Mouse (Mus musculus): ENCODE data around the gene Tepp.

Tepp gene

GRCm38 (mm10) chr8:95310342-95310970, at the start of gene Tepp:
Tepp (plus strand) TSS chr8:95310566.
- DNase-seq (ENCODE audit: inconsistent ontology term) = no peak

GRCm38 (mm10) chr8:95262181-95262580, 48.2 kb upstream of the Tepp start:
- no peak for DNase-seq (ENCODE audit: inconsistent ontology term)

- no peak for DNase-seq (ENCODE audit: inconsistent ontology term)
Observed at GRCm38 (mm10) chr8:95270501-95270900, 39.9 kb upstream of the Tepp start.

GRCm38 (mm10) chr8:95271841-95272240, 38.5 kb upstream of the Tepp start:
- DNase-seq (ENCODE audit: inconsistent ontology term) = no peak

GRCm38 (mm10) chr8:95272871-95273270, 37.5 kb upstream of the Tepp start:
- peak; percentile 76 for DNase-seq (ENCODE audit: inconsistent ontology term)

- DNase-seq (ENCODE audit: inconsistent ontology term) = no peak
Observed at GRCm38 (mm10) chr8:95281493-95281892, 28.9 kb upstream of the Tepp start.

- DNase-seq (ENCODE audit: inconsistent ontology term) = no peak
Observed at GRCm38 (mm10) chr8:95289066-95289650, 21.2 kb upstream of the Tepp start.

- no peak for DNase-seq (ENCODE audit: inconsistent ontology term)
Observed at GRCm38 (mm10) chr8:95293172-95293571, 17.2 kb upstream of the Tepp start.

- DNase-seq (ENCODE audit: inconsistent ontology term) = no peak
Observed at GRCm38 (mm10) chr8:95293891-95294290, 16.5 kb upstream of the Tepp start.

GRCm38 (mm10) chr8:95302410-95302809, 8.0 kb upstream of the Tepp start:
- peak; percentile 30 for DNase-seq (ENCODE audit: inconsistent ontology term)

GRCm38 (mm10) chr8:95305526-95305925, 4.8 kb upstream of the Tepp start:
- DNase-seq (ENCODE audit: inconsistent ontology term) = no peak

GRCm38 (mm10) chr8:95306431-95306830, 3.9 kb upstream of the Tepp start, which contains the start of gene Cngb1:
Cngb1 (minus strand) TSS chr8:95306585.
- no peak for DNase-seq (ENCODE audit: inconsistent ontology term)

GRCm38 (mm10) chr8:95312836-95313235, 2.5 kb downstream of the Tepp start:
- DNase-seq (ENCODE audit: inconsistent ontology term) = no peak

- no peak for DNase-seq (ENCODE audit: inconsistent ontology term)
Observed at GRCm38 (mm10) chr8:95313857-95314256, 3.5 kb downstream of the Tepp start.

GRCm38 (mm10) chr8:95314707-95315106, 4.3 kb downstream of the Tepp start:
- no peak for DNase-seq (ENCODE audit: inconsistent ontology term)

GRCm38 (mm10) chr8:95315350-95315749, 5.0 kb downstream of the Tepp start:
- DNase-seq (ENCODE audit: inconsistent ontology term) = no peak

- DNase-seq (ENCODE audit: inconsistent ontology term) = peak; percentile 37
Observed at GRCm38 (mm10) chr8:95320224-95321139, 10.1 kb downstream of the Tepp start.

- DNase-seq (ENCODE audit: inconsistent ontology term) = no peak
Observed at GRCm38 (mm10) chr8:95323201-95323600, 12.8 kb downstream of the Tepp start.

GRCm38 (mm10) chr8:95324646-95325045, 14.3 kb downstream of the Tepp start:
- peak; percentile 78 for DNase-seq (ENCODE audit: inconsistent ontology term)

GRCm38 (mm10) chr8:95326822-95327221, 16.5 kb downstream of the Tepp start:
- DNase-seq (ENCODE audit: inconsistent ontology term) = no peak

- no peak for DNase-seq (ENCODE audit: inconsistent ontology term)
Observed at GRCm38 (mm10) chr8:95327866-95328465, 17.6 kb downstream of the Tepp start.

- no peak for DNase-seq (ENCODE audit: inconsistent ontology term)
Observed at GRCm38 (mm10) chr8:95330367-95330766, 20.0 kb downstream of the Tepp start.
